ENCODE assay signal across 23 mouse cellular contexts in the genomic region with DNA sequence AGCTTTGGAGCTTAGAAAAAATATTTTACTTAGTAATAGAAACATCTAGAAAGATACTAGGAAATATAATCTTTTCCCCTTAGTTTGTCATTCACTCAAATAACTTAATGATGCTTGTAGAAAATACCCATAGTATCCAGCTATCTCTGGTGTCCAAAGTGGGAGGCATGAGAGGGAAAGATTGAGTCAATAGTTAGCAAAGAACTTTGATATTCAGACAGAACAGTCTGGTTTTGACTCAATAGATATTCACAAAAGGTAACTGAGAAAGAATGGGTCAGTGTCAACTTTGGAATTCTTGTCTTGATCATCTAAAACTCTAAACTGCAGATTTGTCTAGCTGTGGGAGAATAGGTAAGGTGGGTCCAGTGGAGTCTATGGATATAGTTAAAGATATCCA.
"Had no signal": no experiment of that assay in that cellular context is flagged by ENCODE, and none has a peak within 500 bp of the region (broad histone marks: within the 10 kb centered on the region; RNA-seq: fewer than 3 reads in every experiment).

No protein-coding gene starts in this region.

- H3K9ac ChIP-seq: heart, embryonic 12.5 days; hindbrain, embryonic 12.5 days; hindbrain, embryonic 14.5 days; limb, embryonic 13.5 days; limb, embryonic 15.5 days; liver, embryonic 12.5 days; liver, embryonic 14.5 days had no signal

- H3K27ac ChIP-seq: heart, embryonic 10.5 days; hindbrain, embryonic 10.5 days; hindbrain, embryonic 12.5 days; hindbrain, embryonic 14.5 days; layer of hippocampus, adult 2 months; left cerebral cortex, adult 2 months; limb, embryonic 13.5 days; limb, embryonic 15.5 days; liver, embryonic 12.5 days; liver, embryonic 14.5 days had no signal

- H3K4me3 ChIP-seq: heart, embryonic 10.5 days; heart, embryonic 12.5 days; hindbrain, embryonic 10.5 days; hindbrain, embryonic 12.5 days; layer of hippocampus, adult 2 months; left cerebral cortex, adult 2 months; limb, embryonic 13.5 days; limb, embryonic 15.5 days; liver, embryonic 12.5 days had no signal

- H3K36me3 ChIP-seq: heart, embryonic 10.5 days; heart, embryonic 12.5 days; hindbrain, embryonic 10.5 days; hindbrain, embryonic 12.5 days; limb, embryonic 13.5 days; limb, embryonic 15.5 days; liver, embryonic 12.5 days had no signal

- H3K4me1 ChIP-seq: heart, embryonic 10.5 days; heart, embryonic 12.5 days; hindbrain, embryonic 10.5 days; hindbrain, embryonic 12.5 days; limb, embryonic 13.5 days; limb, embryonic 15.5 days; liver, embryonic 12.5 days had no signal

- H3K9me3 ChIP-seq: heart, embryonic 10.5 days; heart, embryonic 12.5 days; hindbrain, embryonic 10.5 days; hindbrain, embryonic 12.5 days; limb, embryonic 13.5 days; limb, embryonic 15.5 days; liver, embryonic 12.5 days had no signal

- H3K4me2 ChIP-seq: heart, embryonic 12.5 days; hindbrain, embryonic 12.5 days; hindbrain, embryonic 14.5 days; limb, embryonic 13.5 days; limb, embryonic 15.5 days; liver, embryonic 12.5 days had no signal

- H3K27me3 ChIP-seq: heart, embryonic 12.5 days; hindbrain, embryonic 12.5 days; limb, embryonic 13.5 days; limb, embryonic 15.5 days; liver, embryonic 12.5 days had no signal

- ATAC-seq: hindbrain, embryonic 16.5 days; inflammation-experienced regulatory T-cells, adult 6 months; liver, embryonic 12.5 days had no signal

- DNase-seq: gastrocnemius, postnatal 10 days; gastrocnemius, postnatal 25 days; heart, adult 18-20 months; heart, postnatal 10 days; heart, postnatal 4 days; kidney, adult 18-20 months; kidney, postnatal 10 days; kidney, postnatal 25 days; kidney, postnatal 4 days; left cerebral cortex, postnatal 4 days had no signal
